Mouse (Mus musculus) liver, postnatal 0 days (tissue): ENCODE results near the gene Ivl.

Experiments used
- CTCF ChIP-seq: sonication (generic); IDR thresholded peaks from 2 replicates; pipeline ENCODE4 v1.5.1; 2016; ENCODE audit warnings: antibody characterized with exemption, low read depth
- EP300 ChIP-seq: IDR thresholded peaks from 2 replicates; pipeline ENCODE4 v1.6.1; 2016; ENCODE audit warnings: antibody characterized with exemption, low read depth, mild to moderate bottlenecking

DNA sequence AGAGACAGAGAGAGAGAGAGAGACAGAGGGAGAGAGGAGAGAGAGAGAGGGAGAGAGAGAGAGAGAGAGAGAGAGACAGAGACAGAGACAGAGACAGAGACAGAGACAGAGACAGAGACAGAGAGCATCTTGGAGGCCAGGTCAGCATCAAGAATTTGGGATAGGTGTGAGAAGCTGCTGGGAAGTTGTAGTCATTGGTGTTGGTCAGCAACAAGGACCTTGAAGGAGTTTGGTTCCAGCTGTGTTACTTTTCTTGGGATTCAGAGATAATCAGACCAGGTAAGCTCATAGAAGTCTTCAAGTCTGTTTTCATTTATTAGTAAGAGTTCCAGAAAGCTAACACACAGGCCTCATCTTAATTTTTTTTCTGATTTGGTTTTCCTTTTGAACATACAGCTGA is 33.9 kb upstream of the Ivl start, which contains the start of gene 2210017I01Rik:
- TF ChIP-seq CTCF = no peak
- TF ChIP-seq EP300 = no peak
